Mouse (Mus musculus) spleen, adult 2 months (tissue): Measurements from ENCODE around the gene Tkt. TPM values are rescaled to one million over a fixed set of nuclear protein-coding genes. Genes with fewer than 3 reads are reported as not detected.
A peak's percentile ranks its signal among the peaks of the same experiment; 100 is the strongest.
"Not testable (repeated sequence)": the region's sequence is repeated elsewhere in the genome, so short reads cannot be mapped to it uniquely, and the experiment has no call there.

ENCODE experiments used
- DNase-seq, 2 experiments: peaks; one replicate each; pipeline versions ENCODE4 v3.0.0 to v3.0.0-alpha.2; 2012 to 2021; ENCODE audit warnings: low spot score in 2 of 2, low read depth in 1 of 2
- H3K27ac ChIP-seq: fragments of 200-500 bp; 2 replicates; pipeline ENCODE4 v1.5.1; 2012; ENCODE audit warnings: low read length, inconsistent platforms; ENCODE audit not compliant: insufficient read depth
- H3K27me3 ChIP-seq: fragments of 200-500 bp; 2 replicates; pipeline ENCODE4 v1.6.1; 2012; ENCODE audit warnings: mild to moderate bottlenecking, moderate library complexity, low read length, inconsistent platforms; ENCODE audit not compliant: control insufficient read depth, insufficient read depth
- H3K36me3 ChIP-seq: fragments of 200-500 bp; 2 replicates; pipeline ENCODE4 v1.6.1; 2012; ENCODE audit warnings: mild to moderate bottlenecking, low read length, inconsistent platforms; ENCODE audit not compliant: control insufficient read depth, insufficient read depth
- H3K4me1 ChIP-seq: fragments of 200-500 bp; 2 replicates; pipeline ENCODE4 v1.6.1; 2011; ENCODE audit warnings: inconsistent platforms; ENCODE audit not compliant: control insufficient read depth, insufficient read depth, insufficient read length
- H3K4me3 ChIP-seq: fragments of 200-500 bp; 2 replicates; pipeline ENCODE4 v1.5.1; 2011; ENCODE audit warnings: mild to moderate bottlenecking, inconsistent platforms; ENCODE audit not compliant: insufficient read depth, insufficient read length; ENCODE audit errors: extremely low read depth
- CTCF ChIP-seq: fragments of 200-500 bp; IDR thresholded peaks from 2 replicates; pipeline ENCODE4 v1.5.1; 2011; ENCODE audit warnings: mild to moderate bottlenecking, inconsistent platforms; ENCODE audit not compliant: insufficient read depth, insufficient read length, insufficient replicate concordance; ENCODE audit errors: extremely low read depth
- POLR2A ChIP-seq: fragments of 200-500 bp; IDR thresholded peaks from 2 replicates; pipeline ENCODE4 v1.6.1; 2011; ENCODE audit warnings: low read depth, low read length, inconsistent platforms
- WGBS: fragments of 180-500 bp; shearing (Covaris S2); methylation state at CpG from one replicate; pipeline ENCODE4 v1.1.7; 2018; 5-methylcytosine and 5-hydroxymethylcytosine counted together
- polyA plus RNA-seq: library from polyadenylated mRNA; depleted of rRNA; stranded (reverse); fragments of >200 nt; gene quantifications from 2 replicates; pipeline ENCODE4 v1.2.3, GENCODE M21; 2012

Tkt gene
- polyA plus RNA-seq, 1 experiment, result 149 TPM

- peaks cover 38% of the 10 kb centered on the region for H3K36me3 ChIP-seq
- 83% methylated on average over 8 of the region's 8 CpGs for WGBS
Observed at GRCm38 (mm10) chr14:30573235-30573634, 25.1 kb downstream of the Tkt start.

GRCm38 (mm10) chr14:30573983-30574584 is 25.9 kb downstream of the Tkt start:
- no peak for TF ChIP-seq POLR2A
- TF ChIP-seq CTCF, result peak; percentile 50; the same call in 1 of the 2 replicates
- WGBS, result 69% methylated on average over 6 of the region's 6 CpGs
- DNase-seq, result peak; percentile 57 to 70
- peaks cover 30% of the 10 kb centered on the region for H3K36me3 ChIP-seq
- no peak overlapping the region for H3K4me3 ChIP-seq
- peaks cover 2% of the 10 kb centered on the region; the same call in 1 of the 2 replicates for H3K4me1 ChIP-seq
- H3K27me3 ChIP-seq, result no peaks in the 10 kb centered on the region
- H3K27ac ChIP-seq, result no peak overlapping the region

More at GRCm38 (mm10) chr14:30573235-30573634, 25.1 kb downstream of the Tkt start:
- H3K27me3 ChIP-seq, result no peaks in the 10 kb centered on the region
- no peaks in the 10 kb centered on the region for H3K4me1 ChIP-seq
- no peak overlapping the region for H3K4me3 ChIP-seq
- DNase-seq, result no peak
- no peak overlapping the region for H3K27ac ChIP-seq
- no peak for TF ChIP-seq POLR2A
- TF ChIP-seq CTCF, result no peak

- TF ChIP-seq CTCF (no peak), POLR2A (no peak)
- Histone ChIP-seq H3K27me3 (no peaks in the 10 kb centered on the region), H3K27ac (peak overlapping the region; percentile 8; the same call in 1 of the 2 replicates), H3K4me3 (no peak overlapping the region), H3K36me3 (peaks cover 19% of the 10 kb centered on the region), H3K4me1 (peaks cover 8% of the 10 kb centered on the region; the same call in 1 of the 2 replicates)
- DNase-seq, result no peak
- WGBS, result 66% methylated on average over 7 of the region's 7 CpGs
Observed at GRCm38 (mm10) chr14:30575791-30576190, 27.6 kb downstream of the Tkt start.

- no peak overlapping the region for H3K27ac ChIP-seq
Observed at GRCm38 (mm10) chr14:30576260-30576659, 28.1 kb downstream of the Tkt start.

GRCm38 (mm10) chr14:30577303-30578062 is 29.3 kb downstream of the Tkt start:
- DNase-seq, H3K4me3 ChIP-seq, H3K36me3 ChIP-seq, H3K27me3 ChIP-seq, H3K4me1 ChIP-seq: not testable (repeated sequence)
- 39% methylated on average over 10 of the region's 12 CpGs for WGBS
- peak overlapping the region; percentile 8; the same call in 1 of the 2 replicates for H3K27ac ChIP-seq

More at GRCm38 (mm10) chr14:30576260-30576659, 28.1 kb downstream of the Tkt start:
- H3K27me3 ChIP-seq, result no peaks in the 10 kb centered on the region
- no peak for DNase-seq
- H3K4me1 ChIP-seq, result peaks cover 8% of the 10 kb centered on the region; the same call in 1 of the 2 replicates
- no peak overlapping the region for H3K4me3 ChIP-seq
- no peak for TF ChIP-seq POLR2A
- no peak for TF ChIP-seq CTCF
- H3K36me3 ChIP-seq, result peaks cover 14% of the 10 kb centered on the region
- WGBS, result 67% methylated on average over 5 of the region's 5 CpGs

- Histone ChIP-seq H3K36me3 (no peaks in the 10 kb centered on the region), H3K4me1 (peaks cover 8% of the 10 kb centered on the region; the same call in 1 of the 2 replicates), H3K27me3 (no peaks in the 10 kb centered on the region), H3K4me3 (no peak overlapping the region), H3K27ac (peak overlapping the region; percentile 67)
- TF ChIP-seq CTCF, result no peak
- no peak for TF ChIP-seq POLR2A
- DNase-seq, result peak in 1 of 2 experiments; percentile 61
- 9% methylated on average over 5 of the region's 5 CpGs for WGBS
Observed at GRCm38 (mm10) chr14:30579180-30579579, 31.0 kb downstream of the Tkt start.

GRCm38 (mm10) chr14:30579882-30580281 is 31.7 kb downstream of the Tkt start:
- no peak for DNase-seq
- peaks cover 8% of the 10 kb centered on the region; the same call in 1 of the 2 replicates for H3K4me1 ChIP-seq
- no peak overlapping the region for H3K4me3 ChIP-seq
- 15% methylated on average over 5 of the region's 5 CpGs for WGBS
- TF ChIP-seq CTCF (no peak), POLR2A (no peak)
- H3K27me3 ChIP-seq, result no peaks in the 10 kb centered on the region
- H3K36me3 ChIP-seq, result no peaks in the 10 kb centered on the region
- peak overlapping the region; percentile 24; the same call in 1 of the 2 replicates for H3K27ac ChIP-seq
